Mouse (Mus musculus) B cell, adult 2 months (primary cell): ENCODE data around the gene Acad8.

Experiments
- DNase-seq, 2 experiments: peaks; one replicate each; pipeline ENCODE4 v3.0.0; 2022

Acad8 gene

DNA sequence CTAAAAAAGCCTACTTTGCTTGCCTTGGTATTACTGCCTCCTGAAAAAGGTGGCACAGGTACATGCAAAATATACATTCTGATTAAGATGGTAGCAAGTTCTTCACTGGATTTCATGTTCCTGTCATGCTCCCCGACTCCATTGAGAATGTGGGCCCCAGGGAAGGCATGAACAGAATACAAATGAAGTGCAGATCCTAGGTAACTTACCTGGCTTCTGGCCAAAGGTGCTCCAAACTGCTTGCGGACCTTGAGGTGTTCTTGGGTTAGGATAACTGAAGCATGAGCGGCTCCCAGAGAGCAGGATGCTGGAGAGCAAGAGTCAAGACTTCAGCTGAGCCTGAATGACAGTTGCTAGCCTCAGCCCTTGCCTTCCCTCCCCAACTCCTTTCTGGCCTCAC is 20.6 kb downstream of the Acad8 start:
- no peak for DNase-seq

DNA sequence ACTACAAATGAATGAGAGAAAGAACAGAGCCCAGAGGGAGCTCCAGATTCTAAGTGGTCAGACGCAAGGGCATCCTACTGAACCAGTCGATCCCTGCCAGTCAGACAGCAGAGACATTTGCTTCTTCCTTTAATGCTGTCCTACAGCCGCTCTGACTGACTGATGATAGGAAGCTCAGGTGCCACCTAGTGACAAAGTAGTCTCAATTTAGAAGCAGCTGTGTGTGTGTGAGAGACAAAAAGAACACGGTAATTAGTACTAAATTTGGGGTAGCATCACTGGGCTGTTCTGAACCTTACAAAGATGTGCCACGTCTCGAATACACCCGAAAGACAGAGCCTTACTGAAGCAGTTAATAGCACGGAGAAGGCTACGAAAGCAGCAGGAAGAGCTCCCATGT is 21.6 kb downstream of the Acad8 start:
- no peak for DNase-seq

DNA sequence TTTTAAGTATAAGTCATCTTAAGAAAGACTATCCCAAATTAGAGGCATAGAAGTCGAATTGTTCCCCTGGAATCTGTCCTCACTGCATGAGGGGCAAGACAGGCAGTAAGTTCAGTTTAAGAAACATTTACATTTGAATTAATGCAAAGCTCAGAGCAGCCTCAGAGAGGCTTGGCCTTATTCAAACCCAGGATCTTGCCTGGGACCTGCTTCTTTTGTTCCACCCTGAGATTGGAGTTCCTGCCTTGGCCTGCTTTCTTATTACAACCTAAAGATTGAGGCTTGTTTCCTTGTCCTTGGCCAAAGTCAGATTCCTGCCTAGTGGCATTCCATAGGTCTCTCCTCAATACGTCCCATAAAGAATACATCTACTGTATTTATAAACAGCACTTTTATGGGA is 51.6 kb downstream of the Acad8 start:
- no peak for DNase-seq

DNA sequence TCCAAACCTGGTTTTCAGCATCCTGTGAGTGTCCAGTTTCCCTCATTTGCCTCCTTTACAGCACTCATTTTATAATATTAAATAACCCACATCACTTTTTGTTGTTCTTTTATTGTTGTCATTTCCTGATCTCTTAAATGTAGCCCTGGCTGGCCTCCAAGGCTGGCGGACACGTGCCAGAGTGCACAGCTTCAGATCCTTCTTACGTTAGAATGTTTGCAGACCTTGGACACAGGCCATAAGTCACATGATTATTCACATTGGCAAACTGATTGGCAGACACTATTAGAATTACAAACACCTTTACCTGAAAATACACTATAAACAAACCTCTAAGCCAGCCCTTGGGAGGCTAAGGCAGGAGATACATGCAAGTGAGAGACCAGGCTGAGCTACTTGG is 75.2 kb downstream of the Acad8 start:
- DNase-seq, result no peak
